Mouse (Mus musculus) c-Kit-positive CD71-positive TER-119-negative erythroid progenitor cells, embryonic 14.5 days (primary cell): Measurements from ENCODE around the gene Dmd.

Experiments
- DNase-seq: peaks from one replicate; pipeline ENCODE4 v3.0.0-alpha.2; 2013; ENCODE audit warnings: low read depth

The Dmd gene

GRCm38 (mm10) chrX:85049593-85049992 lies 2100.9 kb downstream of the Dmd start:
- no peak for DNase-seq

DNA sequence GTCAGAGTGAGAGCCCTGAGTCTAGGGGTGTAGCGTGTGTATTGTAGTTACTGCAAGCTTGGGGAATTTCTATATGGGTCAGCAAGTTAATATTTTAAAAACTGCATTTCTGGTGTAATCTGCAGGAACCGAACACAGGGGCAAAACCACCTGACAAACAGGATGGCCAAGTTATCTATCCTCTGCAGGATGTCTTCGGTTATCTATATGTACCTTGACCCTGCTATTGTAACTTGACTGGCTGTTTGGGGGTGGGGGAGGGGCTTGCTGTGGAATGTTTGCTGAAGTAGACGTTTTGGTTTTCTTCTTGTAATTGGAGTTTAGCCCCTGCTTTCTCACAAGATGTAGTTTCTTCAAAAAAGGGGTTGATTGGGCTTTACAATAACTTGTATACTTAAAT lies 2124.9 kb downstream of the Dmd start:
- DNase-seq: peak; percentile 29

DNA sequence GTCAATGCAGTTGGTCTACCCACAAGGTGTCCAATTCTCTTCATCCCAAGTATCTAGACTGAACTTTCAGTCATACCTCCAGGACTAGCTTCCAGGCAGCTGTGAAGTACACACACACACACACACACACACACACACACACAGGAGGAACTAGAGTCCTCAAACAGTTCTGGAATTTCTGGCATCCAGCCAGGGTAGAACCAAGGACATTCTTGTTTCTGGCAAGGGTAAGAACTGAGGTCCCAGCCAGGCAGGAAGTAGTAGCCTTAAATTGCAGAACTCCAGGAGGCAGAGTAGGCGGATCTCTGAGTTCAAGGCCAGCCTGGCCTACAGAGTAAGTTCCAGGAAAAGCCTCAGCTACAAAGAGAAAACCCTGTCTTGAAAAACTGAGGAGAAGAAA lies 2128.2 kb downstream of the Dmd start:
- no peak for DNase-seq

- no peak for DNase-seq
These were observed 2128.9 kb downstream of the Dmd start for GRCm38 (mm10) chrX:85077605-85078004.

GRCm38 (mm10) chrX:85079174-85079573 lies 2130.5 kb downstream of the Dmd start:
- DNase-seq: no peak

DNA sequence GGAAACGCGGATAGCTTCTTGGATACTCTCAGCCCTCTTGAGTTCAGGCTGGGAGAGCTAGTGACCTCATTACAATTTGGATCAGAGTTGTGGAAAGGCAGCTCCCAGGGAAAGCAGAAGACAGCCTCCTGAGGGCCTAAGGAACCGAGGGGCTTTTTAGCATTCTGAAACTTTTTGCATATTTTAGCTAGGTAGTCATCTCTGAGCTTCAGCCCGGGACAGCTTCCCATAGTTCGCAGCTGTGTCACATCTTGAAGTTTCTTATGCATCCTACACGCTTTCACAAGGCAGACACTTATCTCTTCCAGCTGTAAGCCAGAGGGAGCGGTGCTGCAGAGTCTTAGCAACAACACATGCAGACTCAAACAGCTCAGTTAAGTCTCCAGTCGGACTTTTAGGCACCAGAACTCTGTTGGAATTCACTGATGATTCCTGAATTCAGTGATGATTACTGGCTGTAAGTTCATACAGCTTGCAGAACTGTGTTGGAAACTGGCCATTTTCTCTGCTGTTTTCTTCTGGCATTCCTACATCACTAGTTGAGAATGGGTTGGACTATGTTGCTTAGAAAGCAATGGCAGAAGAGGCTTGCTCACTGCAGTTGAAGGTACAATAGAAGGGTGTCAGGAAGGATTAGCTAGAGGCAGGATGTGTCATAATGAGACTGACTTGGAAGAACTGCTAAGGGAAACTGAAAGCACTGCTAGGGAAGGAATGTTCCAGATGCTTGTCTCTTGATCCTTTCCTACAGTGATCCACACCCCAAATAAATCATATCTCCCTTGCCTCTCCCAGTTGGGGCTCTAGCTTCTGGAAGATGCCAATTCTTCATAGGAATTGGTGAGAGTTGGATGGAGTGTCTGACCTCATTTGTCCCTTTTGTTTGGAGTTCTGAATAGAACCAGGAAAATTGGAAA lies 2135.8 kb downstream of the Dmd start:
- DNase-seq: no peak

- no peak for DNase-seq
These were observed 2140.8 kb downstream of the Dmd start for GRCm38 (mm10) chrX:85089506-85089905.

DNA sequence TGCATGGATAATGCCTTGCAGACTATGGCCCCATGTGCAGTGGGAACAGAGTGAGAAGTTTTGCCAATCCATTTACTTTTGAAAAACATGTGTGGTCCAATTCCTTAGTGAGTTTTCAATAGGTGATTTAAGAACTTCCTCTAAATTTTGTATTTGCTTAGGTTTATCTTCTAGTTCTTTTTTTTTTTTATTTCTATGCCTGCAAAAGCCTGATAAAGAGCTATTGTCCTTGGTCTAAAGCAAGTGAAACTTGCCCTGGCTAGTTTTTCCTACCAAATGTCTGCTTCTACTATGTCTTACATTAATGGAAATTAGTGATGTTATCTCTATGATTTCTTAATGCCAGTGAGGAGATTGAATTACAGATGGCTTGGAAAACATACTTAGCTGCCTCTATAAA lies 2144.7 kb downstream of the Dmd start:
- no peak for DNase-seq

DNA sequence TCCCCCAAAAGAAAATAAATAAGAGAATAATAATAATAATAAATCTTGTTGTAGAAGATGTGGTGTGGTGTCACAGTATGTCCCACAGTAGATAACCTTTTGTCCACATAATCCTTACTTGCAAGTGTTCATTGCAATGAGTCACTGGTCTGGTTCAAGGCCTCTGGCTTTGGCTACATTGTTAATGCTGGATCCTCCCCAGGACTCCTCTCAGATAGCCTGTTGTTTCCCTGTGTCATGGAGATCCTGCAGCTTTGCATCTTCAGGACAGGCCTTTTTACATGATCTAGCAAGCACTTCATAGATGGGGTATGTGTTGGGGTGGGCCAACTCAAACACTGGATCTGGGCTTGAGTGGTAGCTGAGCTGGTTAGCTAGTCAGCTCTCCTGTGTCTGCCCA lies 2150.0 kb downstream of the Dmd start:
- no peak for DNase-seq

DNA sequence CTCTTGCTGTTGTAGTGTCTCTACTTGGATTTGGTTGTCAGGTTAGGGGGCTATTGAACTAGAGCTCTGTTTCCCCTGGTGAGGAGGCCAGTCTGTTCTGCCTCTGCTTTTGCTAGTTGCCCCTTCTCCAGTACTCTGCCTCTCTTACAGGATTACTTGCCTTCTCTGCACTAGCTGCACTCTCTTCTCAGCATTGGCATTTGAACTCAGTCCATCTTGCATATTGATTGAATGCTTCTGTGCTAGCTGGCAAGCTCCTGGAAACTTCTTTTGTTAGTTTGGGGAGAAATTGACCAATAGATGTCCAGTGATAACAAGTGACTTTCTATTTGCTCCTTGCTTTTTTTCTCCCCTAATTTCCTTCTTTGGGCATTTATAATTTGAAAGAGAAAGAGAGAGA lies 2163.7 kb downstream of the Dmd start:
- no peak for DNase-seq

- DNase-seq: no peak
These were observed 2184.0 kb downstream of the Dmd start for GRCm38 (mm10) chrX:85132706-85133105.

GRCm38 (mm10) chrX:85137293-85137692 lies 2188.6 kb downstream of the Dmd start:
- DNase-seq: no peak

DNA sequence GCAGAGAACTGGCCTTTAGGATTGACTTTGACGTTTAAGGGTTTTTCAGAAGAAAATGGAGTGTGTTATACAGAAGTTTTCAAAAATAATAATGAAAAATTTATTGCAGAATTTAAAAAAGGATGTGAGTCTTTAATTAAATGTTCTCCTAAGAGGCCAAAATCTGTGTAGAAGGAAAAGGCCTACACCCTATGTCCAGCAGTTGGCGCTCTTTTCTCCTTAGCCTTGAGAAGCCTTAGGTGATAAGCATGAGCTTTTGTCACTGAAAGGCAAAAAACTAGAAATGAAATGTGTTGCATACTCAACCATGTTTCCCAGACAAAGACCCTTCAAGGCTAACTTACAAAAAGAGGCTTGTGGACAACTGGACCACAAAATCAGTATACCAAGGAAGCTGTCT lies 2222.6 kb downstream of the Dmd start:
- DNase-seq: no peak

DNA sequence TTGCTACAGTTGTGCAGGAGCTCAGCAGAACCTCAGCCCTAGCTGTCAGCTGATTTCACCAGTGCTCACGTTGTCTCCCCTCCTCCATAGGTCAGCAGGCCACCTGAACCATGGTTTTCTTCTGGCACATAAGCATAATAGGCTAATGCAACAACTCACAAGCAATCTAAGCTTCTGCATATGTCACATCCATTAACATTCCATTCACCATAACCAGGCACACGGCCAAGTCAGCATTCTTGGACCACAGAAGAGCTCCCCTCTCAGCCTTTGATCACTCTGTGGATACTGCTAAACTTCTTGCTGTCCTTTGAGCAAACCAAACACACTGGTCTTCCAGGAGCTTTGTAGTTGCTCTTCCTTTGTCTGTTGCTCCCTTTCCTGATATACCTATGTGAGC lies 2238.9 kb downstream of the Dmd start:
- no peak for DNase-seq

- no peak for DNase-seq
These were observed 2245.2 kb downstream of the Dmd start for GRCm38 (mm10) chrX:85193856-85194255.

DNA sequence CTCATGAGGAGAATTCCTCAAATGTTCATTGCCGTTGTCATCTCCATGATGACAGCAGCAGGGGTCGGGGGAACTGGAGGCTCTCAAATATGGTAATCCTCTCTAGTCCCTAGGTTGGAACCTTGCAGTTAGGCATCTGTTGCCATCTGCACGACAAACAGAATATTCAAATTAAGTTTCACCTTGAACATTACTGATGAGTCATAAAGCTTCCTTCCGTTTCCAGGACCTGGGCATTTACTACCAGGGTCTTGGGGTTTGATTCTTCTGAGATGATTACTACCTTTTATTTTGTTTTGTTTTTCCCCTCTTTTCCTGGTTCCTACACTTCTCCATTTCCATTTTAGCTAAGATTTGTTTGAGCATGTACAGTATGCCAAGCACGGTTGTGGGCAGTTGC lies 2249.0 kb downstream of the Dmd start:
- no peak for DNase-seq

GRCm38 (mm10) chrX:85199398-85199797 lies 2250.7 kb downstream of the Dmd start:
- DNase-seq: no peak

DNA sequence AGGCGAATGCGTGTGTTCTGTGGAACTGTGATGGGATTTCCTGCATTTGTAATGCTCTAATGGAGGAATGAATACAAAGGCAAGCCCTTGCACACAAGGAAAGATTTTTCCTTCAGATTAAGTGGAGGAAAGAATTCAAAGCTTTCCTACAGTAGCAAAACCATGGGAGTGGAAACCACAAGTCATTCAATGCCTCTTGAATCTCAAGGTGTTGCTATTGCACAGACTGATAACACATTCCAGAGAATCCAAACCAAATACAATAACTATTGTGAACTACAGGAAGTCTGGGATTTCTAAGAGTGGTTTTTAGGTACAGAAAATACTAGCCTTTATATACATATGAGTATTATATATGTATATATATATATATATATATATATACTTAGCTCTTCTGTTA lies 2258.3 kb downstream of the Dmd start:
- DNase-seq: no peak

DNA sequence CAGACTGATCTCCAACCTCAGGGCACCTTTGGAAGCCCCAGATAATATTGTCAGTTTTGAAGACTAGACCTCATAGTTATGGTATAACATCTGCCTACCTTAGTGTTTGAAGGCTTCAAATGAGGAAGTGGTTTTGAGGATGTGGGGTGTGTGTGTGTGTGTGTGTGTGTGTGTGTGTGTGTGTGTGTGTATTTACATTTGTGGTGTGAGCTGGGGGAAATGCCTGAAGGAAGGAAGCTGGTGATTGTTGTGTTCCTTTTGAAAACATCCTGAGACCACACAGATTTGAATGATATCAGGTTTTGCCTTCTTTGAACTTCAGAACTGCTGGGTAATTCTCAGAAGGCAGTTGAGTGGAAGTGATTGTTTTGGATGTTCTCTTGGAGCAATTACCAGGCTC lies 2278.2 kb downstream of the Dmd start:
- DNase-seq: no peak

DNA sequence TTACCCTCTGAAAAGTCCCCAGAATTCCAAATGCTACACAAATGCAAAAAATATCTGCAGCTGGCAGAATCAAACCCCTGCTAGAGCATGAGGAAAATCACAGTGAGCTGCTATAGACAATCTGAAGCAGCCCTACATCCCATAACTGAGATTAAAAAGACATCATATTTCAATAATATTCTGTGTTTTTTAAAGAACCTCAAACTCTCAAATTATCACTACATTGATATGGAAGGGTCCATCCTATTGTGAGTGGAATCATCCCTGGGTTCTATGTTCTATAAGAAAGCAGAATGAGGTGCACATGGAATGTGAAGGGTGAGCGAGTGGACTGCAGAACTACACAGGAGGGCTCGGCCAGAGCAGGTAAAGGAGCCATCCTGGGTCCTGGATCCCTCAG lies 2300.7 kb downstream of the Dmd start, which contains the start of gene Fthl17a:
TSS of gene Fthl17a (plus strand) at position 301 of the 400 bp plus-strand sequence.
- no peak for DNase-seq
